Mouse (Mus musculus): ENCODE data around the gene Lgals9. TPM values are rescaled to one million over a fixed set of nuclear protein-coding genes. Genes with fewer than 3 reads are reported as not detected.
A peak's percentile ranks its signal among the peaks of the same experiment; 100 is the strongest.

Gene Lgals9
- polyA plus RNA-seq, 1 experiment from 2014 or later, result 2.6 TPM

- Histone ChIP-seq H3K9me3 (replicated peaks) (no peaks in the 10 kb centered on the region), H3K36me3 (no peaks in the 10 kb centered on the region), H3K27me3 (ENCODE audit: low read depth, poor library complexity, severe bottlenecking) (no peaks in the 10 kb centered on the region), H3K4me3 (no peak overlapping the region), H3K4me1 (no peaks in the 10 kb centered on the region), H3K27ac (replicated peaks) (no peak overlapping the region)
- 85% methylated on average over 2 of the region's 2 CpGs for WGBS
- no peak for DNase-seq (ENCODE audit: low spot score)
Measured at GRCm38 (mm10) chr11:78982042-78982441, 2.7 kb downstream of the Lgals9 start.

DNA sequence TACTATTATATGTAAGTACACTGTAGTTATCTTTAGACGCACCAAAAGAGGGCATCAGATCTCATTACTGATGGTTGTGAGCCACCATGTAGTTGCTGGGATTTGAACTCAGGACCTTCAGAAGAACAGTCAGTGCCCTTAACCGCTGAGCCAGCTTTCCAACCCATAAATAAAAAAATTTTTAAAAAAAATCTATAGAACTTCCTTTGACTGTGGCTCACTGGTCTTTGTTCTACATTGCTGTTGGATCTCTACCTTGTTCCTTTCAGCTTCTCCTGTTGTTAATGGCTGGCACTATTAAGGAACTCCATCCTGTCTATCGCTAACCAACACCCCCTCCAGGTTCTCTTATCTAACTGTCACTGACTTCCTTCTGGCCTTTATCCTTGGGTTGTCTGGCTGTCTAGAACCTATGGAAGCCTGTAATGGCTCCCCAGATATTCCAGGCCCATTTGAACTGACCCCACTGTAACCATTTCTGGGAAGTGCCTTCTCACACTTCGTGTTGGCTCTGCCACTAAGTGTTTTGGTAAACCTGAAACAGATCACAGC, 4.6 kb downstream of the Lgals9 start:
- no peak overlapping the region for H3K4me3 ChIP-seq
- H3K27me3 ChIP-seq (ENCODE audit: low read depth, poor library complexity, severe bottlenecking), result no peaks in the 10 kb centered on the region
- DNase-seq (ENCODE audit: low spot score), result no peak
- no peaks in the 10 kb centered on the region for H3K36me3 ChIP-seq
- WGBS, result 85% methylated on average over 4 of the region's 4 CpGs
- H3K4me1 ChIP-seq, result no peaks in the 10 kb centered on the region
- no peaks in the 10 kb centered on the region for H3K9me3 ChIP-seq (replicated peaks)
- H3K27ac ChIP-seq (replicated peaks), result no peak overlapping the region

DNA sequence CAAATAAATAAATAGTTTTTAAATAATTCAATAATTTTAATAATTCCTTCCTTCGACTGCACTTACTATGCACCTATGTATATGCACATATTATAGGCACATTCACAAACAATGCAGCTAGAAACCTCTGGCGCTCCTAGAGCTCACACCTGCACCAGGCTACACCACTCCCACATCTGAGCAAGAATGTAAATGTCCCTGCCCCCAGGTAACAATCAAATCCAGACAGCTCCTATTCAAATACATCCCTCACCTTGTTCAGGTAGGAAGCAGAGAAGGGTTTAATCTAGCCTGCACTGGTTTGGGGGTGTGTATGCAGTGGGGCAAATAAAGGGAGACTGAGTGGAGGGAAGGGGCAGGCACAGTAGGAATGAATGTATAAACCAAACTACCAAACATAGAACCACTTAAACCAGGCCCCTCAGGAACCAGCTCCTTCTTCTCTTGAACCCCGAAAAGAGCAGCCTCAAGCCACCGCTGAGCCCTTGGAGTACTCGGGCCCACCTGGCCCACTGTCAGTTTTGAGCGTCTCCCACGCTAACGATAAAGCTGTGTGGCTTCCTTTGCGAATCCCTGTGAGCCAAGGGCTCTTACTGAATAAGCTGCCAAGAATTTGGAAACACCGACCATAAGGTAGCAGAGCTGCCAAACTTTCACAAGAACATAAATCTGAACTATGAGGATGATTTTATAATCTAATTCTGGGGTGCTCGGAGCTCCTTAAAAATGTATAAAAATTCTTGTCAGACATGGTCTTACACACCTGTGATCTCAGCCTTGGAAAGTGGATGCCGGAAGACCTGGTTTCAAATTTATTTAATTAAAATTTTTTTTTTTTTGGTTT, 6.3 kb downstream of the Lgals9 start:
- Histone ChIP-seq H3K36me3 (no peaks in the 10 kb centered on the region), H3K9me3 (replicated peaks) (no peaks in the 10 kb centered on the region), H3K4me1 (peaks cover 7% of the 10 kb centered on the region), H3K4me3 (no peak overlapping the region), H3K27ac (replicated peaks) (no peak overlapping the region), H3K27me3 (ENCODE audit: low read depth, poor library complexity, severe bottlenecking) (no peaks in the 10 kb centered on the region)
- no peak for DNase-seq (ENCODE audit: low spot score)
- 87% methylated on average over 12 of the region's 12 CpGs for WGBS

DNA sequence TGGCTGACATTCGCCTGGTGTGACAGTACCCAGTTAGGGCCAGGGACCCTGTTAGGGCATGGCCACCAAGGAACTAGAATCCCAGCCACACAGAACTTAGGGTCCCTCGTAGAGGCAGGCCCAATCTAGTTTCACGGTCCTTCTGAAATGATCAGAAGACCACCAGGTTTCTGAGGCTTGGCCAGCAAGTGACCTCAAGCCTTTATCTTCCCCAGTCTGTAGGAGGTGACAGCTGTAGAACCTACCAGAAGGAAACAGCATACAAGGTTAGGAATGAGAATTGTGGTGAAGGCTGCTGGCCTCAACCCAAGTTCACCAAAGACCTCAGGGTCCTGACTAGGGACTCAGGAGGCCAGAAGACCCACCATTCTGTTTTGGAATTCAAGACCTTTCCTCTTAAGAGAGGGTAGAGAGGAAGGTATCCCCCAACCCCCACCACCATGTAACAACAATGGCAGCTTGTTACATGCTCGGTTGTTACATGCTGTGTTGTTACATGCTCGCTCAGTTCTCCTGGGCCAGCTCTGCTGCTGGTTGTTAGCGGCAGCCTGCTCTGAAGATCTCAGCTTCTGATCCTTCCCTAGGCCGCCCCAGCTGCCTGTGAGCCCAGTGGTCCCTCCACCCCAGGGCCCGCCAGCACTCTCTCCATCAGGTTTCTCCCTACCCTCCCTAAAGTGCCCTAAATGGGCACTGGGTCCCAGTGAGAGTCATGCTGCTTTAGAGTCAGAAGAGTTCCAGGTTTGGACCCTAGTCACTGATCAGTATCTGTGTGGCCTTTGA, 7.8 kb downstream of the Lgals9 start:
- no peak overlapping the region for H3K27ac ChIP-seq (replicated peaks)
- 82% methylated on average over 8 of the region's 8 CpGs for WGBS
- peaks cover 21% of the 10 kb centered on the region for H3K4me1 ChIP-seq
- H3K4me3 ChIP-seq, result no peak overlapping the region
- H3K27me3 ChIP-seq (ENCODE audit: low read depth, poor library complexity, severe bottlenecking), result no peaks in the 10 kb centered on the region
- H3K36me3 ChIP-seq, result no peaks in the 10 kb centered on the region
- no peak for DNase-seq (ENCODE audit: low spot score)
- no peaks in the 10 kb centered on the region for H3K9me3 ChIP-seq (replicated peaks)

DNA sequence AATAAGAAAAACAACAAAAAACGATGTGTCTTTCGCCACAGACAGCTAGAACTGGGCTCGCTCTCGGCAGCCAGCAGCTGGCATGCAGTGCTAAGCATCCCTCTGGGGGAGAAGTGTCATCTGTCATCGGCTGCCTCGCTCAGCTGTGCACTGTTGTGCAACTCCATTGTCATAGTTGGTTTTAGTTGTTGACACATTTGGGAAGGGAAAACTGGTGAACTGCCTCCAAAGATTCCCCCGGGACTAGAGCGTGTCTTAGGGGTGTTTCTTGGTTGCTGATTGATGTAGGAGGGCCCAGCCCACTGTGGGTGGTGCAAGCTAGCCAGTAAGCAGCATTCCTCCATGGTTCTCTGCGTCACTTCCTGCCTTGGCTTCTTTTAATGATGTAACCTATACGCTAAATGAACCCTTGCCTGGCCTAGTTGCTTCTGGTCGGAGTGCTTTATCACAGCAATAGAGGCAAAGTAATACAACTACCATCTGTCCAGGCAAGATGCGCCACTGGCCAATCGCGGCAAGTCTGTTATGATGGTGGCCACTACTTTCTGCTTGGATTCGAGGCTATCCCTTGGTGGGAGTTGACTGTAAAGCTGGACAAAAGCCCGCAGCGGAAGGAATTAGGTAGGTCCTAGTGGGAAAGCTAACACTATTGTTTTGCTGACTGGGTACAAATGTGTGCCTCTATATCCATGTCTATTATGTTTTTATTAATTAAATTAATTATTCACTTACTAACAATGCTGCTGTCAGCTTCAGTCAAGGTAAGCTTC, 11.2 kb downstream of the Lgals9 start:
- Histone ChIP-seq H3K27ac (replicated peaks) (no peak overlapping the region), H3K36me3 (no peaks in the 10 kb centered on the region), H3K9me3 (replicated peaks) (no peaks in the 10 kb centered on the region), H3K4me1 (peaks cover 21% of the 10 kb centered on the region), H3K4me3 (no peak overlapping the region), H3K27me3 (ENCODE audit: low read depth, poor library complexity, severe bottlenecking) (no peaks in the 10 kb centered on the region)
- WGBS, result 78% methylated on average over 17 of the region's 17 CpGs
- no peak for DNase-seq (ENCODE audit: low spot score)

- H3K4me3 ChIP-seq, result no peak overlapping the region
- H3K4me1 ChIP-seq, result peaks cover 21% of the 10 kb centered on the region
- H3K27me3 ChIP-seq (ENCODE audit: low read depth, poor library complexity, severe bottlenecking), result no peaks in the 10 kb centered on the region
- 0 out of 2 replicates have a peak overlapping the region, but pooled peaks have one; percentile 28 for H3K27ac ChIP-seq (replicated peaks)
- DNase-seq (ENCODE audit: low spot score), result peak; percentile 18
- no peaks in the 10 kb centered on the region for H3K9me3 ChIP-seq (replicated peaks)
- 74% methylated on average over 8 of the region's 8 CpGs for WGBS
- H3K36me3 ChIP-seq, result no peaks in the 10 kb centered on the region
Measured at GRCm38 (mm10) chr11:78972811-78973351, 11.9 kb downstream of the Lgals9 start.

GRCm38 (mm10) chr11:78972328-78972727, 12.4 kb downstream of the Lgals9 start:
- WGBS, result 67% methylated on average over 6 of the region's 6 CpGs
- no peaks in the 10 kb centered on the region for H3K27me3 ChIP-seq (ENCODE audit: low read depth, poor library complexity, severe bottlenecking)
- H3K9me3 ChIP-seq (replicated peaks), result no peaks in the 10 kb centered on the region
- no peaks in the 10 kb centered on the region for H3K36me3 ChIP-seq
- no peak overlapping the region for H3K4me3 ChIP-seq
- H3K4me1 ChIP-seq, result peaks cover 21% of the 10 kb centered on the region
- no peak overlapping the region for H3K27ac ChIP-seq (replicated peaks)
- DNase-seq (ENCODE audit: low spot score), result no peak

DNA sequence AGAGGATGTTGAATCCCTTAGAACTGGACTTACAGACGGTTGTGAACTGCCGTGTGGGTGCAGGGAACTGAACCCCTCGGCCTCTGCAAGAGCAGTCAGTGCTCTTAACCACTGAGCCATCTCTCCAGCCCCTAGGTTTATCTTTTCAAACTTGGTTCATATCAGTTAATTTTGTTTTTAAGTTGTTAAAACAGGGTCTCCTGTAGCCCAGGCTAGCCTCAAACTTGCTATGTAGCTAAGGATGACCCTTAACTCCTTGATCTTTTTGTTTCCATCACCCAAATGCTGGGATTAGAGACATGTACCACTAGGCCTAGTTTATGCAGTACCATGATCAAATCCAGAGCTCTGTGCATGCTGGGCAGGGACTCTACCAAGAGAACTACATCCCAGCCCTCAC, 13.0 kb downstream of the Lgals9 start:
- 94% methylated on average over 3 of the region's 3 CpGs for WGBS
- DNase-seq (ENCODE audit: low spot score), result no peak

DNA sequence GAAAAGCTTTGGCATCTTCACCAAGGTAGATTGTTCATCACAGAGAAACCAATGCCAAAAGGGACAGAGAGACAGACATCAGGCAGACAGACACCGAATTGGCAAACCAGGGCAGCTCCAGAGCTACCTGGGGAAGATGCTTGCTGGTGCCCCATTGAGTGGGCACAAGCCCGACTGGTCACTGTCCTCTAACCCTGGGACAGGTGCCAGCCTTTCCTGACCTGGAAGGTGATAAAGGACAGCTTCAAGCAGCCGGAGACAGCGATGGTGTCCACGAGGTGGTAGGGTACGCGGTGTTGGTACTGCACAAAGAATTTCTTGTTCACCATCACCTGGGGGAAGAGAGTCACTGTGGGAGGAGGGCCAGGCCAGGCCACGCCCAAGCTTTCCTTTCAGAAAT, 13.7 kb downstream of the Lgals9 start:
- DNase-seq (ENCODE audit: low spot score), result no peak
- H3K9me3 ChIP-seq (replicated peaks), result no peaks in the 10 kb centered on the region
- no peak overlapping the region for H3K4me3 ChIP-seq
- WGBS, result 92% methylated on average over 8 of the region's 8 CpGs
- no peak overlapping the region for H3K27ac ChIP-seq (replicated peaks)
- peaks cover 21% of the 10 kb centered on the region for H3K4me1 ChIP-seq
- H3K36me3 ChIP-seq, result no peaks in the 10 kb centered on the region
- no peaks in the 10 kb centered on the region for H3K27me3 ChIP-seq (ENCODE audit: low read depth, poor library complexity, severe bottlenecking)

More for the DNA sequence above, 13.0 kb downstream of the Lgals9 start:
- Histone ChIP-seq H3K27ac (replicated peaks) (no peak overlapping the region), H3K4me1 (peaks cover 21% of the 10 kb centered on the region), H3K27me3 (ENCODE audit: low read depth, poor library complexity, severe bottlenecking) (no peaks in the 10 kb centered on the region), H3K4me3 (no peak overlapping the region), H3K9me3 (replicated peaks) (no peaks in the 10 kb centered on the region), H3K36me3 (no peaks in the 10 kb centered on the region)

- H3K9me3 ChIP-seq (replicated peaks), result no peaks in the 10 kb centered on the region
- WGBS, result 84% methylated on average over 4 of the region's 4 CpGs
- no peak for DNase-seq (ENCODE audit: low spot score)
- H3K27me3 ChIP-seq (ENCODE audit: low read depth, poor library complexity, severe bottlenecking), result no peaks in the 10 kb centered on the region
- no peak overlapping the region for H3K4me3 ChIP-seq
- H3K36me3 ChIP-seq, result no peaks in the 10 kb centered on the region
- H3K4me1 ChIP-seq, result peaks cover 12% of the 10 kb centered on the region
- no peak overlapping the region for H3K27ac ChIP-seq (replicated peaks)
Measured at GRCm38 (mm10) chr11:78968121-78968520, 16.6 kb downstream of the Lgals9 start.

GRCm38 (mm10) chr11:78967371-78967770, 17.4 kb downstream of the Lgals9 start:
- DNase-seq (ENCODE audit: low spot score), result peak; percentile 35
- Histone ChIP-seq H3K27ac (replicated peaks) (no peak overlapping the region), H3K27me3 (ENCODE audit: low read depth, poor library complexity, severe bottlenecking) (no peaks in the 10 kb centered on the region), H3K4me3 (no peak overlapping the region), H3K9me3 (replicated peaks) (no peaks in the 10 kb centered on the region), H3K4me1 (peaks cover 4% of the 10 kb centered on the region), H3K36me3 (no peaks in the 10 kb centered on the region)
- 28% methylated on average over 4 of the region's 4 CpGs for WGBS

DNA sequence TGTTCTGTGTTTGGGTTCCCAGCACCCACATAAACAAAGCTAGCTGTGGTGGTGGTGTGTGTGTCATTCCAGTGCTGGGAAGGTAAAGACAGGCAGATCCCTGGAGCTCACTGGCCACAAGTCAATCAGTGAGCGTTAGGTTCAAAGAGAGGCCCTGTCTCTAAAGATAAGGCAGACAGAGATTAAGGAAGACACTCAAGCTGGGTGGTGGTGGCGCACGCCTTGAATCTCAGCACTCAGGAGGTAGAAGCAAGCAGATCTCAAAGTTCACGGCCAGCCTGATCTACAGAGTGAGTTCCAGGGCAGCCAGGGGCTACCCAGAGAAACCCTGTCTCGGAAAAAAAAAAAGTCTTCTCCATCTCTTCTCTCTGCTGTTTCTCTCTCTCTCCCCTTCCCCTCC, 23.5 kb downstream of the Lgals9 start:
- Histone ChIP-seq H3K4me3 (no peak overlapping the region), H3K27me3 (ENCODE audit: low read depth, poor library complexity, severe bottlenecking) (peaks cover 10% of the 10 kb centered on the region), H3K27ac (replicated peaks) (no peak overlapping the region), H3K36me3 (no peaks in the 10 kb centered on the region), H3K9me3 (replicated peaks) (no peaks in the 10 kb centered on the region), H3K4me1 (0 out of 2 replicates have a peak, but pooled peaks cover 6% of the 10 kb centered on the region)
- DNase-seq (ENCODE audit: low spot score), result no peak
- 74% methylated on average over 5 of the region's 5 CpGs for WGBS
